Mouse (Mus musculus): ENCODE measurements around the gene Slc2a10. TPM values are rescaled to one million over a fixed set of nuclear protein-coding genes. Genes with fewer than 3 reads are reported as not detected.

Gene Slc2a10
- polyA plus RNA-seq (2012; ENCODE audit: low replicate concordance): 0.11 and 0.22 TPM in 2 replicates

DNA sequence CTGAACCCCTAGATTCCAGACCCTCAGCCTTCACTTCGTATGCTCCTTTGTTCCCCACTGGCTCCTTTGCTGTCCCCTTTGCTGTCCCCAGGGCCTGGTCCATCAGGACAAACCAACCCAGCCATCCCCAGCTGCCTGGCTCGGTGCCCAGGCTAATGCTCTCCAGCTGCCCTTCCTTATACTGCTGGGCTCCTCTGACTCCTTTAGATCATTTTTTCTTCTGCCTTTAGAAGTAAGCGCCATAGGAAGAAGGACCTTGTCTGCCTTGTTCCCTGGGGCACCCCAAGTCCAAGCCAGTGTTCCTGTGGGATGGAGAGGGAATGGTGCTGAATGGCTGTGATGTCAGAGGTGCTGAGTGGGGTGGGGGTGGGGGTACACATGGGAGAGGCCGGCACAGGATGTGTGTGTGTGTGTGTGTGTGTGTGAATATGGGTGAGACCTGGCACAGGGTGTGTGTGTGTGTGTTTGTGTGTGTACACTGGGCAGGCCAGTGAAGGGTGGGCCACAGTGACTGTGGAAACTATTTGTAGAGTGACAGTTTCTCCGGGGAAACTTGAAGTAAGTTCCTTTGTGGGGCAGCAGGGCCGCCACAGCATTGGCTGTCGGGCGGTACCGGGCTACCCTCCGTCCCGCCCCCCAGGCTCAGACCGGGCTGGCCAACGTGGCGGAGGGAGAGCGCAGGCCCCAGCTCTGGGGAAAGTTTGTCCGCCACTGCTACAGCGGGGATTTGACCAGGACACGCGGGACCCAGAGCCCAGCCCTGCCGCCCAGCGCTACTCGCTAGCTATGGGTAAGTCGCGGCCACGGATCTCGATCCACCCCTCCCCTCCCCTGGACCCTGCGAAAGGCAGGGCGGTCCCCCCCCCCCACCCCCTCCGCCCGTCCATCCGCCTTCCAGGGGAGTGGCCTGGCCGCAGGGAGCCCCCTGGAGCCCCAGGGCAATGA is at the start of gene Slc2a10:
Slc2a10 (plus strand) TSS at position 529 of the 945 bp plus-strand sequence.

DNA sequence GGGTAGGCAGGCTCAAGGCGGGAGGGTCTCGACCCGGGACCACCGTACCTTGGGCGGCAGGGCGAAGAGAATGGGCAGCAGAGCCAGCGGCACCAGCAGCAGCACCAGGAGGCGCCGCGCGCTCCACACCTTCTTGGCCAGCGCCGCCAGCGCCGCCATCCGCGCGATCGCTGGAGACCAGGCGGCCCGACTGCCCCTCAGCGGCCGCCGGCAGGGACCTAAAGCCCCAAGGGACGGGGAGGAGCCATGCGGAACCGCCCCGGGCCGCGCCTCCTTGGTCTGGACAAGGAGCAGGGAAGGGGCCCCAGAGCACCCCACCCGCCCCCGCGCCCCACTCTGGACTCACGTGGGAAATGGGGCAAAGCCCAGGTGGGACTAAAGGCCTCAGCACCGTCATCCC is 30.6 kb upstream of the Slc2a10 start, which contains the start of gene Slc13a3:
Slc13a3 (minus strand) TSS at position 228 of the 400 bp plus-strand sequence.

DNA sequence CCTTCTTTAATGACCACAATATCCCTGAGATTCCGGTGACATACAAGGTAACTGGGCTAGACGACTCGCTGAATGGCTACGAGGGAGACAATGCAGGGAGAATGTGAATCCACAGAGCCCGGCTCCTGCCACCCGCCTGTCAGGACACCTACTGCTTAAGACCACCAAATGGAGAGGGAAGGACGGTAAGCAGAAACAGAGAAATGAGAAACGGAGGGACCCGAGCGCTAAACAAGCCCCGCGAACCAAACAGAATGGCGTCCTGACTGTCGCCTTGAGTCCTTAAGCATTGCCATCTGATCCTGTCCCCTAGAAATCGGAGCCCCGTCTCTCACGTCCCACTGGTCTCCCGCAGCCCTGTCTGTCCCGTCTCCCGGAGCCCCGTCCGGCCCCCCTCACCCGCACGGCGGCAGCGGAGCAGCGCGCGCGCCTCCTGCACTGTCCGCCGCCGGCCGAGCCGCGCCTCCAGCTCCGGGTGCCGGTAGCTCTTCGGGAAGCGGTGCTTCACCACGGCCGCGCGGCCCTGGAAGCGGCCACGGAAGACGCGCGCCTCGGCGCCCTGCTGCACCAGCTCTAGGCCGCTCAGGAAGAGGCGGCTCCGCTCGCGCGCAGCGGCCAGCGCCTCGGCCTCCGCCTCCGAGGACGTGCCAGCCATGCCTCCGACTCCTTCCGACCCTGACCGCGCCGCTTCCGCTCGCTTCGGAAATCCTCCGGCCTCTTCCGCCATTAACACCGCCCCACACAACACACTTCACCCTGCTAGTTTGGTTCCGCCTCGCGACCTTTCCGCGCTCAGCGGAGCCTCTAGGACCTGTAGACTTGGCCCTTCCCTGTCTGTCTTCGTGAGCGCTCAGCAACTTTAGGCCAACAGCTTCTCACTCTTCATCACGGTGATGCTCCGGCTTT is 10.7 kb upstream of the Slc2a10 start, which contains the start of gene Trp53rka:
Trp53rka (minus strand) TSS at position 677 of the 906 bp plus-strand sequence.

Other genes with a start within 250 kb of the Slc2a10 start
- gene Slc35c2, start 215.9 kb upstream of the Slc2a10 start, polyA plus RNA-seq (2012; ENCODE audit: low replicate concordance): 156 and 186 TPM in 2 replicates
- gene Elmo2, start 177.3 kb upstream of the Slc2a10 start, polyA plus RNA-seq (2012; ENCODE audit: low replicate concordance): 17.2 and 40.9 TPM in 2 replicates
- gene Zfp663, start 135.1 kb upstream of the Slc2a10 start, polyA plus RNA-seq (2012; ENCODE audit: low replicate concordance): not detected in 2 replicates
- gene Zfp334, start 115.5 kb upstream of the Slc2a10 start, polyA plus RNA-seq (2012; ENCODE audit: low replicate concordance): 0.03 TPM in 1 of 2 replicates, not detected in the other
- 0.73 and 1.0 TPM in 2 replicates for gene Ocstamp, start 103.4 kb upstream of the Slc2a10 start, polyA plus RNA-seq (2012; ENCODE audit: low replicate concordance)
- gene Slc13a3, start 30.6 kb upstream of the Slc2a10 start, polyA plus RNA-seq (2012; ENCODE audit: low replicate concordance): 0.13 and 1.4 TPM in 2 replicates
- gene Trp53rka, start 10.5 kb upstream of the Slc2a10 start, polyA plus RNA-seq (2012; ENCODE audit: low replicate concordance): 14.6 and 26.8 TPM in 2 replicates
- gene Eya2, start 91.2 kb downstream of the Slc2a10 start, polyA plus RNA-seq (2012; ENCODE audit: low replicate concordance): 4.5 and 4.7 TPM in 2 replicates

Measured in hematopoietic multipotent progenitor cell, adult 10-12 weeks (in vitro differentiated cells).